Mouse (Mus musculus) thymus, adult 18-20 months (tissue): Measurements from ENCODE around the gene Tmem232.
"Not testable (repeated sequence)": the region's sequence is repeated elsewhere in the genome, so short reads cannot be mapped to it uniquely, and the experiment has no call there.

Experiments used
- DNase-seq, 2 experiments: peaks; one replicate each; pipeline ENCODE4 v3.0.0; 2022; ENCODE audit warnings: mixed read lengths in 2 of 2

Gene Tmem232

DNA sequence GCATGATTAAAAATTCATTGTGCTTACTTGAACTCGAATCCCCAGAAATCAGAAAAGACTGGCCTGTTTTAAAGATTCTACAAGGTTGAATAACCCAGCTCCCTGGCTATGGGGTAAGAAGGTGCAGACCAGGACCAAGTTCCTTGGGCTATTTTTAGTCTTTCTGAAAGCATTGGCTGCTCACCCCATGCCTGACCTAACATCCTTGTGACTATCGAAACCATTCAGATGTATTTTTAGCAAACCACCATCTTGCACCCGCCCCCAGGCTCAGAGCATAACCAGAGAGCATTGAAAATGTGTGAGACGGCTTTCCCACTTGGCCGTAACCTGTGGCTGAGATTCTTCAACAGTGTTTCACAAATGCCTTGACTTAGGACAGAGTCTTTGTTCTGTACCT lies 13.1 kb downstream of the Tmem232 start:
- no peak for DNase-seq

DNA sequence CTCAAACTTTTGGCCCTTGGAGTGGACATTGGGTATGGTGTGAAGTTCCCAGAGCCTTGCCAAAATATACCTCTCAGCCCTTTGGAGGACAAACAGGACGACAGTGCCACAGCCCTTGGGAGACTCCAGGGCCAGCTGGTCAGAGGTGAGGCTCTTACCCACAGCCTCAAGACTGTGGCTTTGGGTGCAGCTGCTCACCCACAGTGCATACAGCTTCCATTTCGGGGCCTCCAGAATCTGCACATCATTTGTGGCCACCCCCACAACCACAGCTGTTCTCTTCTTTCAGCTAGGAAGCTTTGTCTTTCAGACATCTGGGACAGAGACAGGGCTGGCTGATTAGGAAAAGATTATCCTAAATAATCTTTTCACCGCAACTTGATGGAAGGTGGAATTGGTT lies 27.1 kb downstream of the Tmem232 start:
- DNase-seq, result no peak

DNA sequence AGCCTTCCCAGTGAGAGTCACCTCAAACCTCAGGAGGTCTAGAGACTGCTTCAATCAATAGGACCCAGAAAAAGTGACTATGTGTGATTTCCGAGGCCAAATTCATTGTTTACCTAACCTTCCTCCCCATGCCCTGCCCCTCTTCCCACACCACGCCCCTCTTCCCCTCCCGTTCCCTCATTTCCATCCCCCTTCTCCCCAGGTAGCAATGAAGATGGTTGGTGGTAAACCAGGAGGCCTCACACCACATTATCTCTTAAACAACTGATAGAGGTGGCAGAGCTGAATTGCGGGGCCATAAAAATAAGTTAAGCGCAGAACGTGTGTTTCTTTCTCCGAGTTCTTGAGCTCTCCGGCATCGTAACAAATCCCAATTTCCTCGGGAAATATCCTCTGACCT lies 55.9 kb downstream of the Tmem232 start:
- no peak for DNase-seq

DNA sequence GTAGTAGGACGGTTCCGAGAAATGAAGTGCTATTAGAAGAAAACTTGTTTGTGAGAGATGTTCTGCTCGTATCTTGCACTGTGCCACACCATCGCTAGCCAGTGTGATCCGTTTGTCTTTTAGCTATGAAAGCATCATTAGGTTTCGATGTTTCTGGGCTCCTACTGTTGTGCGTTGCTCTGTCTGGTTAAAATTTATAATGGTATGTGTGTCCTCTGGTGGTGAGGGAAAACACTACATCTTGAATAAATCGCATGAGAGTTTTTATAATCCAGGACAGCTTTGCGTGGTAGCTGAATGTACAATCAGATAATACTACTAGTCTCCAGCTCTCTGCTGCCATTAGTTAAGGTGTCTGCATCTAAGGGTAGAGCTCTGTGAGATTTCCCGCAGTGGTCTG lies 63.8 kb downstream of the Tmem232 start:
- DNase-seq, result no peak

DNA sequence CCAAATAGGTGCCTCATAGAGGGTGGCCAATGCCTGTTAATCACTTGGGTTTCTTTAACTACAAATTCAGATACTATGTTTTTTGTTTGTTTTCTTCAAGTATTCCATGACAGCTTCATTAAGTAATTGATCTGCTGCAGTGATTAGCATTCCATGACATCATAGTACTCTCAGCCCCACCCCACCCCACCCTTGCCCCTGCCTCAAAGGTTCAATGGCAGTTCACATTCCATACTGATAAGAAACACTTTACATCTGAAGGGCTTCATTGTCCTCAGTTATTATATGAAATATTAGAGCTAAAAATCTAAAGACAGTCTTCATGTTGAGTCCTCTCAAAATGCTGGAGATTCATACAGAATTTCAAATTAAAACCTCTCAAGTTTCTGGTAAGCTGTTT lies 89.8 kb downstream of the Tmem232 start:
- DNase-seq, result no peak

DNA sequence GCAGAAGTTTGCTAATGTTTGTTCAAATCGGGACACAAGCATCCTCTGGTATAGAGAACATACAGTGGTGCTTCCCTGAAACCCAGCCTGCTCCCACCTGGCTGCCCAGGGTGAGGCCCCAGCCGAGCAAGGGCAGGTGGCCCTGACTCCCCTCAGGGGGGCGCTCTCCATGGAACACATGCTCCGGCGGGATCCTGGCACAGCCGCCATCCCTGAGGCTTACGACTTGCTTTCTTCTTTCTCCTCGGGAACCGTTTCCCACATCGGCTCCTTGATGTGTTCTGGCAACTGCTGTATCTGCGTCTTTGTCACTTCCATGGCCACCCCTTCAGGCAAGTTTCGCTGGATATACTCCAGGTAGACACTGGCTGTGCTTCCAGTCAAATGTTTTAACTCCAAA lies 102.7 kb downstream of the Tmem232 start:
- DNase-seq, result not testable (repeated sequence)

DNA sequence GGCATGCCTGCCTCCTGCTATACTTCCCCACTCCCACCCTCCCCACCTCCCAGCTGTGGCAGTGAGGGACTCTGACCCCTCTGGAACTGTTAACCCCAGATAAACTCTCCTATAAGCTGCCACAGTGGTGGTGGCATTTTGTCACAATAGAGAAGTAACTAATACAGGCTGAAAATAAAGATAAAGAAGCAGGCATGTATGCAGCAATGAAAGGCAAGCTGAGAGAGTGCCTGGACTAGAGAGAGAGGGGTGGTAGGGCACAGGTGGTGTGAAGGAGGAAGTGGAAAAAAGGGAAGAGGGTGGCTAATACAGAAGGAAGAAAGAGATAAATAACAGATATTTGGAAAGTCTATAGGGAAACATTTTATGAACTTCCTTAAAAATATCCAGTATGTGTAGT lies 121.5 kb downstream of the Tmem232 start:
- no peak for DNase-seq

DNA sequence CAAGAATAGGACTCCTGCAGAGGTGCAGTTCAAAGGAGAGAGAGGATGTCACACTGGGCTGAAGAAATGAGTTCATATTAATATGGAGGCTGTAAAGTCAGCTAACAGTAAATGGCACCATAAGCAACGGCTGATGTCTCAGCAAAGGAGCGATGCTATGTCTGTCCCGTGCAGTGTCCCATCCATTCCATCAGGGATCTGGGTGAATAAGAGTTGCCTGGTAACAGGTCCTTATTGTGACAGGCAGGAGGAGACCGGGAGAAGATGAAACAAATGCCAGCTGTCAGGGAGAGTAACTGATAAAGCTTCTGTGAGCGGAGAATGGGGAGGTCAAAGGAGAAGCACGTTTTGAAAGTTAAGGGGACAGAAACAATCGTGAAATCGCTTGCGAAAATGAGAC lies 135.3 kb downstream of the Tmem232 start:
- no peak for DNase-seq

DNA sequence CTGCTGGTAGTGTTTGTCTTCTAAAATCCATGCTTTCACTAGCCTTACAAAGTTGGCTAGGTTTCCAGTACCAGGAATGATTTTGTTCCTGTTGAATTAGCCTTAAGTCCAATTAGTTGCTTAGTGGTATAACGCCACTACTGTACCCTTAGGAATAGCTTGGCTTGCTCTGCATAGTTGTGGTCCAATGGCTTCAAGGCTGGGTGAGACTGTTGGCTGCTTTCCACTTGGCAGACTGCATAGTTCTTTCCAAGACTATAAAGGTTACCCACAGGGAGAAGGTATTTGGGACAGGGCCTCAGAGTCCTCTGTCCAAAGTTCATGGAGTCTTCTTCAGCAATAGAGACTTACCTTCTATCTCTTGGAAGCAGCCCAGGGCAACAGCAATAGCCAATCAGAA lies 139.7 kb downstream of the Tmem232 start:
- DNase-seq, result no peak

DNA sequence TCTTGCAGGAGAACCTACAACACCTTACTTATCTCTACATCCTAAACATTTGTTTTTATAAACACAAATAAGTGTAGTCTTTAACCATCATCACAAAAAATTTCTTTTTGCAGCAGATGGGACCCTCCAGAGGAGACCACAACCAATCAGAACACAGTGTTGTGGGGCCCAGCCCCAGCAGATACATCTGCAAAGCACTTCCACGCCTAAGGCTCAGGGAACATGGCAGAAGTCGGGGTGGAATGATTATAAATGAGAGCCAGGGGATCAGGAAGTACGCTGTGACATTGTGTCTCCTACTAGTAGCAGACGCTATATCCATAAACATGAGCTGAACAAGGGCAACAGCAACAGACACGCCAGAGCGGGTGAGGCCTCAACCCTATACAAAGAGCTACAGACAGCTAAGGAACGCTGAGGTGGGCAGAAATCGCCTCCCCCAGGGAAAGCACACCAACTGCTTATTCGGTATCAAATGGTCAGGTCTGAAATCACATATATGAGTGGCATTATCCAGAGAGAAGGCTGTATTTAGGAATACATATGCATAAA lies 156.1 kb downstream of the Tmem232 start:
- no peak for DNase-seq

DNA sequence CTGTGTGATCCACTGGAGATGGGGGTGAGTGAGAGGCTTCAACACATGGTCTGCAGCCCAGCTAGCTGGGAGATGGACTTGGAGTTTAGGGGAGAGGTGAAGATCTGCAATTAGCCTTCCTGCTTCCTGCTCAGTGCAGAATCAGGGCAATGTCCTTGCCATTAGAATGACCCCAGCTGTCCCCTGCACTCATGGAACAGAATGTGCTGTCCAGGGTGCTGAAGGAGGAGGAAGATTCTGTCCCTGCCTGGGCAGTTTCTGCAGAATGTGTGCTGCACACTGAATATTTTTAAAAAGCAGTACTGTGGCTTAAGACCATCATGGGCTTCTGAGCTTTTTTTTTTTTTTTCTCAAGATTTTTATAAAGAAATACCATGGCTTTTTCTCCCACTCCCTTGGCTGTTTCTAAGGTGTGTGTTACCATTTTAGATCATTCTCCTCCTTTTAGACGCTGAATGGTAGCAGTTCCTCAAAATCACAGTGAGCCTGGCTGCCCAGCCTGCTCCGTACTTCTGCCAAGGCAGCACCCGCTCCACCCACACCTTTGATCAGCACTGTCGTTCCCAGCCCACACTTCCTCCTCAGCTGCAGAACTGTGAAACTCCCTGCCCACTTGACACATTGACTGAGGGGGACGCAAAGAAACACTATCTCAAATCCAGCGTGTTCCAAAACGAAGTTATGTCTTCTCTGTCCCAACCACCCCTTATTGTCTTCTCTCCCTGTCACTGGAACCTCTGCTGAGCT lies 170.4 kb downstream of the Tmem232 start:
- no peak for DNase-seq

DNA sequence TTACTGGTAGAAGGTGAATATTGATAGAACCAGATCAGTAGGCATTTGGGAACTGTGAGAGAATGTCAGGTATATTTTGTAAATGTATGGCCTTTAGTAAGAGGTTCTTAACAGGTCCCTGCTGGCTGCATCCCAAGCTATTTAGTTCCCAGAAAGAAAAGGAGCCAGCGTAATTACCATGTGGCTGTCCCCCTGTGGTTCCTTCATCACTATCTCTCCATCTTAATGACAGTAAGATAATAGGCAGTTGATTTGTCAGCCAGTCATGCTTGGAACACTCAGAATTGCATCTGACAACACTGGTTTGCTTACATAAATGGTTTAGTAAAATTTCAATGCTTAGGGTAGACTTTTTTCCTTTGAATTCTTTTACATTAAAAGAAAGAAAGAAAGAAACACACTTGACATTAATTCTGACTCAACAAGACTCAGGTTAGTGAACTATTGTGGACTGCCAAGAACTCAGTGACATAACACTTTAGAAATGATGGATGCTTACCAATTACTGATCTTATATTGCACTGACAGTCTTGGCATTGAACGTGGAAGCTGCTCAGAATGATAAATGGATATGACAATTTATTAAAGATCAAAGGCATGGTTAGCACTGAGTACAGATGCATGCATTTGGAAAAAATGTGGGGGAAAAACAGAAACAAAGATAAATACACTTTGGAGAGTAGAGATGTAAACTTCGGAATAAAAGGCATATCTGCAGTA lies 174.9 kb downstream of the Tmem232 start:
- no peak for DNase-seq

DNA sequence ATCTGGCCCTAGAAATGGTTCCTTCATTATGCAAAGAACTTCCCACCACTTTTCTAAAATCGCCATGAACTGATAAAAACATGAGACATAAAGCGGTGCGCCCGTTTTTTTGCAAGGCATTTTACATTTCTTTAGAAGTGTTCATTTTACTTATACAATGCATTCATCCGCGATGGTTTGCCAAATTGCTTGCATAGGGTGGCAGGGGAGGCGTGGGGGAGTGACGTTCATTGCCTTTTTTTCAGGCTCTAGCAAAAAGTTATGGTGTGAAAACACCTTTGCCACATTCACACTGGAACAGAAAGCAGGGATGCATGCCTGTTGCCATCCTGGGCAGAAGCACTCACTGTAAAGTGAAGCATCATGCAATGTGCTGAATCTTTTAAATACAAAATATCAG lies 188.7 kb downstream of the Tmem232 start:
- DNase-seq, result no peak

DNA sequence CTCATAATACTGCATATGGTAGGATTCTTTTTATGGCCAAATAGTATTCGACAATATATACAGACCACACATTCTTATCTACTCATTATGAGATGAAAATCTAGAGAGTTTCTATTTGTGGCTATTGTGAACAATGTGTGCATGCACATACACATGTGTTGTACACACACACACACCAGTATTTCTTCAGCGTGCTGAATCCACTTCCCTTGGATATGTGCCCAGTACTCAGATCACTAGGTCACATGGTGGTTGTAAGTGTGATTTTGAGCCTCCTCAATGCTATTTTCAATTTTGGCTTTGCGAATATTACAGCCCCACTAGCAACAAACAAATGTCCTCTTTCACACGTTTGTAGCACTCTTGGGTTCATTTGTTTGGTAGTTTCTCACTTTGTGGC lies 200.6 kb downstream of the Tmem232 start:
- no peak for DNase-seq

DNA sequence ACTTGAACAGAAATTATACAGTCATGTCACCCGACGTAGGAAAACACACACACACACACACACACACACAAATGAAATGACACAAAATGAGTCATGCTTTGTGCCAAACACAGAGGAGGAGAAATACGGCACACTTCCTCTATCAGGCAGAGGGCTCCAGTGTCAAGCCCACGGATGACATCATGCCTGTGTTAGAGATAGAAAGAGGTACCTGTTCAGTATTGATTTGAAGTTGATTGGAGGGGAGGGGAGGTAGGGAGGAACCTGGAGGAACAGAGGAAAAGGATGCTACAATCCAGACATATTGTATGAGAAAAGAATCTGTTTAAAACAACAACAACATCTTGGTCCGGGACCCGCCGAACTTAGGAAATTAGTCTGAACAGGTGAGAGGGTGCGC lies 209.8 kb downstream of the Tmem232 start:
- no peak for DNase-seq

DNA sequence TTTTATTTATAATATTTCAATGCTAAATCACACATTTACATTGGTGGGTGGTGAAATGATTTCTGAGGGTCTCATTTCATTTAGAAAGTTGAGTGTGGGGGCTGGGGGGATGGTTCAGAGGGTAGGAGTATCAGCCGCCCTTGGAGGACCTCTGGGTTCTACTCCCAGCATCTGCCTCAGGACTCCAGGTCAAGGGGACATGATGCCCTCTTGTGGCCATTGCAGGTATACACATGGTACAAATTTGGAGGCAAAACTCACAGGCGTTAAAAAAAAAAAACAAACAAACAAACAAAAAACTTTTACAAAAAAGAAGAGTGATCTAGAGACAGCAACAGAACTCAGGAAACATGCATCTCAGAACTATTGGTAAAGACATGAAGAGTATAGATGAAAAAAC lies 215.3 kb downstream of the Tmem232 start:
- no peak for DNase-seq

DNA sequence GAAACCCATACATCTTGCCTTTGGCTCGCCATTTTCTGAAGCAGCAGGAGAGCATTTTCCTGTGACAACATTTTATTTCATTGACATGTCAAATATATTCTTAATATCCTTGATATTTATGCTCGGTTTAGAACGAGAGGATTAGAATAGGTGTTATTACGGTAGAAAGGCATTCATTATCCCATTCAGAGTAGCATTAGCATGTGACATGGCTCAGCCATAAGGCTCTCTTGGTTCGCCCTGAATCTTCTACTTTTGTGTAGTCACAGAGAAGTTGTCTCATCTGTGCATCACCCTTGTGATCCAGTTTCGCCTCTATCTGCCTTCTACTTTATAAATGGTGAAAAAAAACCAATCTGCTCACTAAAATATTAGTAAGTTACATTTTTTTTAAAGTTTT lies 220.0 kb downstream of the Tmem232 start:
- no peak for DNase-seq

DNA sequence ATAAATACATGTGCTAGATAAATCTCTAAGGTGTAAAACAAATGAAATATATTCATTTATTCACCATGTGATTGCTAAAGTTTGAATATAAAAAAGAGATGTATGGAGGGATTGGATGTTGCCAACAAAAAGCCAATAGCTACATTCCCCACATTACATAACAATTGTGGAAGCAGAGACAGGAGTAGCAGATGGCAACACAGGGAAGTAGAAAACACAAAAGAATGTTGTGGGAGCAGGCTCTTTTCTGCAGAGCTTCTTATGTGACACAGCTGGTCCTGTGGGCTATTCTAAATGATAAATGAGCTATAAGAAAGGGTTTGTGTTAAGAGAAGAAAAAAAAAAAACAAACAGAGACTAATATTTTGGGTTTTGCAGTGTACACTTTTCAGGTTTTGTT lies 240.6 kb downstream of the Tmem232 start:
- DNase-seq, result no peak

DNA sequence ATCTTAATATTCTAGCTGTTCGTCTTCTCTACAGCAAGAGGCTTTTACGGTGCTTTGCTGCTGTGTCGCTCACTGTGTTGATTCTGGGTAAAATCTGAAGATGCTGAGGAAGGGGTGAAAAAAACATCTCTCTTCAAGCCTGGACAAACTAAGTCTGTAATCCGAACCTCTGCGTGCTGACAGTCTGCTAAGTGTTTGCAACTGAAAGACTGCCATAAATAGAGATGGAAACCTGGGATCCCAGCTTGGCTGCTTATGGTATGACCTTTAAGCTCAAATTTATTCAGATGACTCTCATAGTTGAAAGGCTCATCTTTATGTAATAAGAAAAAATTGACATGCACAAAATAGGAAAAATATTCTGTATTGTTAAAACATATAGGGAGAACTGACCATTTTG lies 242.8 kb downstream of the Tmem232 start:
- no peak for DNase-seq

DNA sequence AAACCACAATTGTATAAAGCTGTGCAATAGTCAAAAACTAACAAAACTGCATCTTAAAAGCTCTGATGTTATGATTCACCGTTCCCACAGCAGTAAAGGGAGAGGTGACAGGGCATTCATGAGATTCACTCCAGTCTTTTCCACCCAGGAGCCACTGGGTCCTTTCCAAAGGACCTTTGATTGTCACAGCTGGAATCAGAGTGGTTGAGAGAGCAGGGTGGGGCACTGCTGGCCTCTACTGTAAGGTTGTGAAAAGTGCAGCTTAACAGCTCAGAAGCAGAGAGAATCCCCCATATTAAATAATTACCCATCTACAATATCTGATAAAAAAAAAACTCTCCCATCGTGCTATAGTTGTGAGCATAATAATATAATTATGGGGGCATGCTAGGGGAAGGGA lies 288.4 kb downstream of the Tmem232 start:
- DNase-seq, result no peak

DNA sequence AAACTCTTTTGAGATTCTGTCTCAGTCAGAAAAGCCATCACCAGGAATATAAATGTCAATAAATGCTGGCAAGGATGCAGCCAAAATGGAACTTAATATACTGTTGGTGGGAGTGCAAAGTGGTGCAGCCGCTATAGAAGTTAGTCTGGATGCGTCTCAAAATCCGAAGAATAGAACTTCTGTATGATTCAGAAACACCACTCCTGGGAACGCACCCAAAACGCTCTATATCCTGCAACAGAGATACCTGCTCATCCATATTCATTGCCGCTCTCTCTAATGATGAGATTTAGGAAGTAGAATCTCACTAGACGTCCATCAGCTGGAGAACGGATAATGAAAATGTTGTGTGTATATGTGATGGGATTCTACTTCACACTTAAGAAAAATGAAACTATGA lies 290.3 kb downstream of the Tmem232 start:
- no peak for DNase-seq

DNA sequence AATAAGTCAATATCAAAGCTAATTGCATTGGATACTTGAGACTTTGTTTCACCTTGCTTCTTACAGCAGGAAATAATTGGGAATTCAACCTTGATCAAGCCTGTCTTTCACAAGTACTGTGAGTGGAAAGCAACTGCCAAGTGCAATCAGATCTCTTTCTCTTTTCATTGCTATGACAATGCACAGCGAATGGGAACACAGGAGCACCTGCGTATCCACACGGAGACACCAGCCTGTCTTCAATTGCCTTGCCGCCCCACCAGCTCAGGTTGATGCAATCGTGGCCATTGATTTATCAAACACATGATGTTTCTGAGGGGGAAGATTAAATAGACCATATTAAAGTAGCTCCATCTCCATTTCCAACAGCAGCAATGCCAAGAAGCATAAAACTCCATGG lies 296.9 kb downstream of the Tmem232 start:
- no peak for DNase-seq

DNA sequence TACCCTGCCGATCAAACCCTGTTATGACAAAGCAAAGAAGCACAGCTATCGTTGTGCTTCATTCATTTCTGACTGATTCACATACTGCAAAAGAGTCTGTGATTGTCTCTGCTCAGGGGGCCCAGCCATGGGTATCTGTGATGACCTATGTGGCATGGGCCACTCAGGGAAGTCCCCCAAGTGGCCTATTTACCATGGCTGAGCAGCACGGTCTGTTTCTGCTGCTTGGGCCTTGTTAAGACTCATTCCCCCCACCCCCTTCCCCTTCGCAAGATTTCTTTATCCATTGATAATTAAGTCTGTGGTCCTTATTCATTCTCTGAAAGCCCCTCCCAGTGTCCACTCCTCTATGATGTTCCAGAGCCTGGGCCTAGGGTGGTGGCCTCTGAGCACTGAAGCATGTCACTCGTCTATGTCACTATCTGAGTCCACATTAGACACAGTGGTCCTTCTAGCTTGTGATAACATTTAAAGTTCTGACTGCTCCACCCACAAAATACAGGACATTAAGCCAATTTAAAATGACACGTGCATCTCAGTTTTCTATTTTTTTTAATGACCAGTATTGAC lies 315.1 kb downstream of the Tmem232 start:
- no peak for DNase-seq

DNA sequence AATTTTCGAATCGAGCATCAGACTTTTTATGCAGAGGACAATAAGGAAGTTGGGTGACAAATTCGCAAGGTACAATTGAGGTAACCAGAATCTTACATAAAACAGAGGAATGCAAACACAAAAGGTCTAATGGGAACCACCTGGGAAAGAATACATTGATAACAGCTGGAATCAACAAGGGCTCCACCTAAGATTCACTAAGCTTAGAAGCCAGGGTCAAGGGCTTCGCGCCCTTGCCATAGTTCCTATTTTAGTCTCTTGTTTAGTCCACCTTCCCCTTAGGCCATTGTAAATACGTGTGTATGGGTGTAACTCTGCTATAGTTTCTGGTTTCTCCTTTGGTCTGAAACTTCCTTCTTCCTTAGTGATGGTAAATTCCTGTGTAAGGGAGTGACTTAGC lies 318.9 kb downstream of the Tmem232 start:
- DNase-seq, result not testable (repeated sequence)
